Mouse (Mus musculus): ENCODE data around the gene Morc3. TPM values are rescaled to one million over a fixed set of nuclear protein-coding genes. Genes with fewer than 3 reads are reported as not detected.
A peak's percentile ranks its signal among the peaks of the same experiment; 100 is the strongest.

Gene Morc3
- polyA plus RNA-seq, 2 experiments, result 11.8 to 16.4 TPM

DNA sequence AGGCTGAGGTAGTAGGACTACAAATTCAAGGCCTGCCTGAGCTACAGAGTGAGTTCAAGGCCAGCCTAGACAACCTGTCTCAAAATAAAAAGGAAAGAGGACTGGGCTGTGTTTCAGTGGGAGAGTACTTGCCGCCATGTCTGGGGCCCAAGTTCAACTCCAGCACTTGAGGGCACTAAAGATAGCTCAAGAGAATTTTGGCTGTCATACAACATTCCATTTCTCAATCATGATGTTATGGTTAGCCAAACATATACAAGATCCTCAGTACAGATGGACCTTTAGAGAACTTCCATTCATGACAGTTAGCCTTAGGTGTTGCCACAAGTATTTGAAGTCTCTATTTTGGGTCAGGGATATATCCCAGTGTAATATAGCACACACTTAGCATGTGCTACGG, 2.2 kb downstream of the Morc3 start:
- Histone ChIP-seq H3K4me3 (ENCODE audit: insufficient read depth in 1 of 2, low read depth in 2 of 2, low read length in 2 of 2) (no peak overlapping the region; a peak in 1 of 4 replicates), H3K9me3 (ENCODE audit: control insufficient read depth, low read length) (no peaks in the 10 kb centered on the region), H3K9ac (replicated peaks) (no peak overlapping the region), H3K36me3 (replicated peaks; ENCODE audit: control insufficient read depth, insufficient read depth, low read depth) (no peaks in the 10 kb centered on the region), H3K4me2 (ENCODE audit: low read depth) (peak overlapping the region; percentile 87), H3K4me1 (replicated peaks; ENCODE audit: control insufficient read depth in 2 of 2, insufficient read depth in 2 of 2, low read length in 1 of 2) (peaks cover 18 to 19% of the 10 kb centered on the region in 2 experiments), H3K27ac (no peak overlapping the region), H3K27me3 (ENCODE audit: control insufficient read depth, insufficient read depth, low read length) (no peaks in the 10 kb centered on the region)
- no peak for TF ChIP-seq CTCF (IDR thresholded peaks at IDR 0.05; ENCODE audit: low read depth)
- no peak for TF ChIP-seq EP300 (IDR thresholded peaks at IDR 0.05; ENCODE audit: low read depth)
- DNase-seq (ENCODE audit: low read depth in 3 of 3, low spot score in 3 of 3) (no peak), ATAC-seq (ENCODE audit: insufficient read depth) (no peak)
- 70% methylated on average over 2 of the region's 2 CpGs for WGBS (ENCODE audit: insufficient replicate concordance)

DNA sequence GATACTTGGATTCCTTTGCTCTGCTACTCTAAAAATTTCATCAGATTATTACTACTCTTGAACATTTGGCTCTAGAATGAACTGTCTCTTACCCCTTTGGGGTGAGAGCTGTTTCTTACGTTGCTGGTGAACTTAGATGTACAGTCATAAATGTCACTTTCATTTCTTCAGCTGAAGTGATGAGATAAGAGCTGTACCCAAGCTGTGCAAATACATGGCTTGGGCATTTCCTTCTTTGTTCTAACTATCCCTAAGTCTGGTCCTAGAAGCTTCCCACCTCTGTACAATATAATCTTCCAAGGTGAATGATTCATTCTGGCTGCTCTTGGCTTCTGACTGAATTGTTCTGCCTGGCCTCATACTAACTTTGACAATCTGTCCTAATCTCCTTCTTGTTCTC, 7.1 kb downstream of the Morc3 start:
- DNase-seq (ENCODE audit: low read depth in 3 of 3, low spot score in 3 of 3) (no peak), ATAC-seq (ENCODE audit: insufficient read depth) (no peak)
- H3K4me1 ChIP-seq (replicated peaks; ENCODE audit: control insufficient read depth in 2 of 2, insufficient read depth in 2 of 2, low read length in 1 of 2), result peaks cover 5 to 8% of the 10 kb centered on the region in 2 experiments; a peak in 3 of 4 replicates
- H3K27me3 ChIP-seq (ENCODE audit: control insufficient read depth, insufficient read depth, low read length), result no peaks in the 10 kb centered on the region
- no peaks in the 10 kb centered on the region for H3K9me3 ChIP-seq (ENCODE audit: control insufficient read depth, low read length)
- no peak overlapping the region for H3K4me3 ChIP-seq (ENCODE audit: insufficient read depth in 1 of 2, low read depth in 2 of 2, low read length in 2 of 2)
- TF ChIP-seq EP300 (IDR thresholded peaks at IDR 0.05; ENCODE audit: low read depth), result no peak
- WGBS (ENCODE audit: insufficient replicate concordance), result 56% methylated on average over 1 of the region's 1 CpGs
- H3K4me2 ChIP-seq (ENCODE audit: low read depth), result no peak overlapping the region
- H3K9ac ChIP-seq (replicated peaks), result no peak overlapping the region
- no peak overlapping the region for H3K27ac ChIP-seq
- peaks cover 3% of the 10 kb centered on the region; the same call in 1 of the 2 replicates for H3K36me3 ChIP-seq (replicated peaks; ENCODE audit: control insufficient read depth, insufficient read depth, low read depth)

DNA sequence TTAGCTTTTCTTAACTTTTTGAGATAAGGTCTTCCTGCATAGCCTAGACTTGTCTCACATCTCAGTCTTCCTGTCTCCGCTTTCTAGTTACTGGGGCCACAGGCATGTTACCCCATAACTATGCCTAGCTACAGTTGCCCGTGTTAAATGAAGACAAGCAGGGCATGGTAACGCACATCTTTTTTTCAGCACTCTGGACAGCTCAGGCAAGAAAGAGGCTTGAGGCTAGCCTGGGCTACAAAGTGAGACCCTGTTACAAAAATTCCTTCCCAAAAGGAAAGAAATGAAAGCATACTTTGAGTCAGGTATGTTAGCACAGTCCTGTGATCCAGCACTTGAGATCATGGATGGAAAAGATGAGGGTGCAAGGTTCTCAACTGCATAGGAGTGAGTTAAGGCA, 18.6 kb downstream of the Morc3 start:
- no peak for DNase-seq (ENCODE audit: low read depth in 3 of 3, low spot score in 3 of 3)
- TF ChIP-seq CTCF (IDR thresholded peaks at IDR 0.05; ENCODE audit: low read depth), result no peak
- no peak for TF ChIP-seq EP300 (IDR thresholded peaks at IDR 0.05; ENCODE audit: low read depth)
- WGBS (ENCODE audit: insufficient replicate concordance), result 83% methylated on average over 3 of the region's 3 CpGs
- Histone ChIP-seq H3K27me3 (ENCODE audit: control insufficient read depth, insufficient read depth, low read length) (no peaks in the 10 kb centered on the region), H3K27ac (no peak overlapping the region), H3K36me3 (replicated peaks; ENCODE audit: control insufficient read depth, insufficient read depth, low read depth) (peaks cover 64% of the 10 kb centered on the region), H3K4me3 (ENCODE audit: insufficient read depth in 1 of 2, low read depth in 2 of 2, low read length in 2 of 2) (no peak overlapping the region), H3K4me1 (replicated peaks; ENCODE audit: control insufficient read depth in 2 of 2, insufficient read depth in 2 of 2, low read length in 1 of 2) (no peaks in the 10 kb centered on the region), H3K9me3 (ENCODE audit: control insufficient read depth, low read length) (no peaks in the 10 kb centered on the region), H3K9ac (replicated peaks) (no peak overlapping the region), H3K4me2 (ENCODE audit: low read depth) (no peak overlapping the region)
- ATAC-seq (ENCODE audit: insufficient read depth), result no peak

DNA sequence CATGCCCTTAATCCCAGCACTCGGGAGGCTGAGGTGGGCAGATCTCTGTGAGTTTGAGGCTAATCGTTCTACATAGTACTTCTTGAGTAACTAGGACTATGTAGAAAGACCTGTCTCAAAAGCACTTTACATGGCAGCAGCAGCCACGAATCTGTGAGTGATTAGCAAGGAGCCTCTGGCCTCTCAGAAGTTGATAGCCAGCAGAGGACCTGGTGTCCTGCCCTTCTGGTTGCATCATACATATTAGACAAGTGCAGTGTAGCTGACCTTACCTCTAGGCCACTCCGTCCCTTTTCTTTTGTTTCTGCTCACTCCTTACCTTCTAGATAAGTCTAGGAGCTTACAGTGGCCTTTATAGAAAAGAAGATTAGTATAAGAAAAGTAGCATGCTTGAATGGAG, 28.0 kb downstream of the Morc3 start:
- 72% methylated on average over 4 of the region's 4 CpGs for WGBS (ENCODE audit: insufficient replicate concordance)
- no peaks in the 10 kb centered on the region for H3K4me1 ChIP-seq (replicated peaks; ENCODE audit: control insufficient read depth in 2 of 2, insufficient read depth in 2 of 2, low read length in 1 of 2)
- no peak overlapping the region for H3K27ac ChIP-seq
- H3K9me3 ChIP-seq (ENCODE audit: control insufficient read depth, low read length), result no peaks in the 10 kb centered on the region
- H3K4me2 ChIP-seq (ENCODE audit: low read depth), result no peak overlapping the region
- H3K4me3 ChIP-seq (ENCODE audit: insufficient read depth in 1 of 2, low read depth in 2 of 2, low read length in 2 of 2), result no peak overlapping the region
- TF ChIP-seq EP300 (IDR thresholded peaks at IDR 0.05; ENCODE audit: low read depth) (no peak), CTCF (IDR thresholded peaks at IDR 0.05; ENCODE audit: low read depth) (no peak)
- H3K36me3 ChIP-seq (replicated peaks; ENCODE audit: control insufficient read depth, insufficient read depth, low read depth), result peaks cover 66% of the 10 kb centered on the region
- H3K27me3 ChIP-seq (ENCODE audit: control insufficient read depth, insufficient read depth, low read length), result no peaks in the 10 kb centered on the region
- no peak overlapping the region for H3K9ac ChIP-seq (replicated peaks)
- no peak for ATAC-seq (ENCODE audit: insufficient read depth)
- no peak for DNase-seq (ENCODE audit: low read depth in 3 of 3, low spot score in 3 of 3)

DNA sequence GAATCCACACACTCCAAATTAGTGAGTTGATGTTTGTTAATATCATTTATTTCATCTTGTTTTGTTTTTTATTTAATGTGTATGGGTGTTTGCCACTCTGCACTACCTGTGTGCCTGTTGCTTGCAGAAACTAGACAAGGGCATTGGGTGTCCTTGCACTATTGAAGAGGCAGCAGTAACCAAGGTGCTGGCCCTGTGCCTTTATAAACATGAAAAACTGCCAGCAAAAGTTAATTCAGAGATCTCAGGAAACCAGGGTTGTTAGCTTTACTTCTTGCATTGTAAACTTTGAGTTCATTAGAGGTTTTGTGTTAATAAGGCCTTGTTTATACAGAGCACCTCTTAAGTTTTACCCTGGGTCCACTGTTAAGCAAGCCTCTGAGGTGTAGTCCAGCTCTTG, 28.8 kb downstream of the Morc3 start:
- no peaks in the 10 kb centered on the region for H3K27me3 ChIP-seq (ENCODE audit: control insufficient read depth, insufficient read depth, low read length)
- no peak overlapping the region for H3K27ac ChIP-seq
- H3K9ac ChIP-seq (replicated peaks), result no peak overlapping the region
- H3K9me3 ChIP-seq (ENCODE audit: control insufficient read depth, low read length), result no peaks in the 10 kb centered on the region
- H3K36me3 ChIP-seq (replicated peaks; ENCODE audit: control insufficient read depth, insufficient read depth, low read depth), result peaks cover 68% of the 10 kb centered on the region
- no peak for TF ChIP-seq CTCF (IDR thresholded peaks at IDR 0.05; ENCODE audit: low read depth)
- H3K4me3 ChIP-seq (ENCODE audit: insufficient read depth in 1 of 2, low read depth in 2 of 2, low read length in 2 of 2), result no peak overlapping the region
- DNase-seq (ENCODE audit: low read depth in 3 of 3, low spot score in 3 of 3), result no peak
- H3K4me2 ChIP-seq (ENCODE audit: low read depth), result no peak overlapping the region
- H3K4me1 ChIP-seq (replicated peaks; ENCODE audit: control insufficient read depth in 2 of 2, insufficient read depth in 2 of 2, low read length in 1 of 2), result no peaks in the 10 kb centered on the region
- ATAC-seq (ENCODE audit: insufficient read depth), result no peak

DNA sequence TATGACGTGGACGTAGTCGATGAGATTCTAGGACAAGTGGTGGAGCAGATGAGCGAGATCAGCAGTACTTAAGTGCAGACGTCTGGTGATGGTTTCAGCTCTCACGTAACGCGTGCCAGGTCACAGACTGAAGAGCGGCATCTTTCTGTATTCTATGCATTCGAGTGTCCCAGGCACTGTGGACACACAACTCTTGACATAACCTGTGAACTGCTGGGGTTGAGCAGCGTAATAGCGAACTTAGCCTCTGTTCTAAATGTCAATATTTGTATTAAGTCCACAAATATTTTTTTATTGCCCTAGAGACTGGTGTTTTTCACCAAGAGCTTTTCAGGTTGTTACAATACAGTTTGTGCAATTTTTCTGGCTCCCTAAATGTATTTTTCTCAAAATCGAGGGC, 42.9 kb downstream of the Morc3 start:
- TF ChIP-seq EP300 (IDR thresholded peaks at IDR 0.05; ENCODE audit: low read depth), result no peak
- TF ChIP-seq CTCF (IDR thresholded peaks at IDR 0.05; ENCODE audit: low read depth), result no peak
- H3K9me3 ChIP-seq (ENCODE audit: control insufficient read depth, low read length), result no peaks in the 10 kb centered on the region
- H3K9ac ChIP-seq (replicated peaks), result no peak overlapping the region
- H3K27me3 ChIP-seq (ENCODE audit: control insufficient read depth, insufficient read depth, low read length), result no peaks in the 10 kb centered on the region
- WGBS (ENCODE audit: insufficient replicate concordance), result 83% methylated on average over 13 of the region's 13 CpGs
- H3K36me3 ChIP-seq (replicated peaks; ENCODE audit: control insufficient read depth, insufficient read depth, low read depth), result peaks cover 62% of the 10 kb centered on the region
- H3K4me2 ChIP-seq (ENCODE audit: low read depth), result no peak overlapping the region
- H3K27ac ChIP-seq, result no peak overlapping the region
- DNase-seq (ENCODE audit: low read depth in 3 of 3, low spot score in 3 of 3) (no peak), ATAC-seq (ENCODE audit: insufficient read depth) (no peak)
- no peak overlapping the region for H3K4me3 ChIP-seq (ENCODE audit: insufficient read depth in 1 of 2, low read depth in 2 of 2, low read length in 2 of 2)
- H3K4me1 ChIP-seq (replicated peaks; ENCODE audit: control insufficient read depth in 2 of 2, insufficient read depth in 2 of 2, low read length in 1 of 2), result no peaks in the 10 kb centered on the region

All from liver, embryonic 14.5 days (tissue).